Mouse (Mus musculus) kidney, postnatal 14 days (tissue): ENCODE results near the gene Actl6a.
"Not testable (repeated sequence)": the region's sequence is repeated elsewhere in the genome, so short reads cannot be mapped to it uniquely, and the experiment has no call there.

Experiments used
- DNase-seq: peaks from one replicate; pipeline ENCODE4 v3.0.0; 2022; ENCODE audit warnings: mixed read lengths

Gene Actl6a

DNA sequence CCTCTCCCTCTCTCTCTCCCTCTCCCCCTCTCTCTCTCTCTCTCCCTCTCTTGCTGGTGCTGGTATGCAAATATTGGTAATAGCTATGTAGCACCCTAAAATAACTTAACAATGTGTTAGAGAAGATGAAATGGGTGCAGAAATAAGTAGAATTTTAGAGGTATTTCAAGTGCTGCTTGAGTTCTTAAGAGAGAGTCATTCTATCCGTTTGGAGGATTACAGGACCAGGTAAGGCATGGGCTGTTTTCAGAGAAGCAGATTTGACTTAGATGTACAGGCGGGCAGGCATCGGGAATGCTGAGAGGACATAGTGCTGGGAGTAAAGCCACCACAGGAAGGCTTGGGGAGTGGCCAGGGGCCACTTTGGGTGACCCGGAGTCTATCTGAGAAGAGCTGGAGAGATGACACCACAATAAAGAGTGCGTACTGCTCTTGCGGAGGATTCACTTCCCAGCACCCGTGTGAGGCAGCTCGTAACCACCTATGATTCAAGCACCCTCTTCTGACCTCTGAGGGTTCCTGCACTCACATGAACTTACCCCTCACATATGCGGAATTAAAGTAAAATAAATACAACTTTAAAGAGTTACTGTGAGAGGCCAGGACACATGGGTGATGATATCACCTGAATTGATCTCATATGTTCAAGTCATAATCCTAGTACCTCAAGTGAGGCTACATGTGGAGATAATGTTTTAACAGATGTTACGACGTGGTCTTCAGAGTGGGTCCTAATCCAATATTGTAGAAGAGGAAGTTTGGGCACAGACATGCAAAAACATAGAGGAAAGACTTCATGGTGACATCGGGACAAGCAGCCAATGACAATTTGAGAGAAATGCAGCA, 11.1 kb upstream of the Actl6a start:
- no peak for DNase-seq

DNA sequence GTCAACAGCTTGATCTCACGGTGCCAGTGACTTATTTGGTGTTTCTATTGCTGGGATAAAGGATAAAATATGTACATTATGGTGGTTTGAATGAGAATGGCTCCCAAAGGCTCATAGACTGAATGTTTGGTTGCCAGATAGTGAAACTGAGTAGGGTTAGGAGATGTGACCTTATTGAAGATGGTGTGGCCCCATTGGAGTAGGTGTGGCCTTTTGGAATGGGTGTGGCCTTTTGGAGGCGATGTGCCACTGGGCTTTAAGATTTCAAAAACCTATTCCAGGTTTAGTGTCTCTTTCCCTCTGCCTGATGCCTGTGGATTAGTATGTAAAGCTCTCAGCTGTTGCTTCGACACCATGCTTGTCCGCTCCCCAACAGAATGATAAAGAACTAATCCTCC, 10.5 kb upstream of the Actl6a start:
- no peak for DNase-seq

DNA sequence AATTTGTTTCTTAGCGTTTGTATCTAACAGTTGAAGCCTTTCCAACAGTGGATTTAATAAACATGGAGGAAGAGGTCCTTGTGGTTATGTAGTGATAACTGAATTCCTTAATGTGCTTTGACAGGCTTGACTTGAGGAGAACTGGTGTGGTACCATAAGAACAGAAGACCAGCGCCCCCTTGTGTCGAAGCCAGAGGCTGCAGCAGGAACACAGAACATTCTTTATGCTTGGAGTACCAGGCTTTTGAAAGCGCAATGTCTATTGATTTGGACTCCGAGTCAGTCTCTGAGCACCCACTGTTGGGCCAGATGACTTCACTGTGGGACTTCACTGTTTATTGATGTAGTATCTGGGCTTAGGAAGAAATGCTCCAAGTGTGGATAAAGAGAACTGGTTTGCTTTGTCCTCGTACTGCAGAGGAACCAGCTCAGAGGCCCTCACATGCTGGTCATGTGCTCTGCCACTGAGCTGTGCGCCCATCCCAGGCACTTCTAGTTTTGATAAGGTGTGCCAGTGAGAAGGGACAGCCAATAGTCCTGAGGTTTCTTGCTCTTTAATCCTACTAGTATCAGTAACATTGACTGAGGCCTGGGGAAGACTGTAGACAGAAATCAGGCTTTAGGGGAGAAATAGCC, 7.8 kb upstream of the Actl6a start:
- peak; percentile 91 for DNase-seq

DNA sequence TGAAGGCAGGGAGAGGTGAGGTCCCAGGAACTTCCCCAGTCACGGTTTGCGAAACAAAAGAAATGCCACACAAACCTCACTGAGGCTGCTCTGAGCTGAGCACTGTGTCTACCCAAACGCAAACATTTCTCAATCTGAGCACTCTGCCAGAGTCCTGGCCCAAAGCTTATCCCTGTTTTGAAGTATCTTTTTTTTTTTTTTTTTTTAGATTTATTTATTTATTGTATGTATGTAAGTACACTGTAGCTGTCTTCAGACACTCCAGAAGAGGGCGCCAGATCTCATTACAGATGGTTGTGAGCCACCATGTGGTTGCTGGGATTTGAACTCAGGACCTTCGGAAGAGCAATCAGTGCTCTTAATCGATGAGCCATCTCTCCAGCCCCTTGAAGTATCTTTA, 2.1 kb upstream of the Actl6a start:
- not testable (repeated sequence) for DNase-seq

- not testable (repeated sequence) for DNase-seq
Observed at GRCm38 (mm10) chr3:32704632-32705031, 1.5 kb upstream of the Actl6a start.

DNA sequence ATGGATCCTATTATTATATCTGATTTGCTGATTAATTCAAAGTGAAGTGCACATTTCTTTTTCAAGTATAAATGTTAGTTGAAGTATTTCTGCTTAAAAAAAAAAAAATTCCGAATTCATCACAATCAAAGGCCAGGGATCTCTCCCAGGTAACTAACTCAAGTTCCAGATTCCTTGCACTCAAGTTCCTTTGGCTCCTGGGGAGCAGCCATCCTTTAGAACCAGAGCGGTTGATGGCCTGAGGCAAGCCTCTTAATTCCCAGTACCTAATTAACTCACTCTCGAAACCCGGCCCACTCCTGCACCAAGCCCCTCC, 1.9 kb downstream of the Actl6a start:
- no peak for DNase-seq

GRCm38 (mm10) chr3:32708368-32709231, 2.5 kb downstream of the Actl6a start:
- peak; percentile 99 for DNase-seq

DNA sequence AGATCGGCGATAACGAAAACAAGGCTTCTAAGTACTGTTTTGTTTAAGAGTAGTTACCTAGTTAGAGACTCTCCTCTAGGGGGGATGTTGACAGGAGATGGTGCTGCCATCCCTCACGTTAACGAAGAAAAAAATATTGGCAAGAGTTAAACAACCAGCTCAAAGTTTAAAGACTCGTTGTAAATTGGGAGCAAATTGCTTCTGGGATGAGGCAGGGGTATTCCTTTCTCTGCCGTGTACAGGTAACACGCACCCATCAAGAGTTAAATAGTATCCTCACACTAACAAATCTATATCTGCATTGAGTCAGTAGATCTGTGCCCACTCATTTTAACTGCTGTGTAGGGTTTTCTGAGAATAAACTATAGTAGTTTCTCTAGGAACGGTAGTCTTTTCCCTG, 3.3 kb downstream of the Actl6a start:
- DNase-seq = no peak

DNA sequence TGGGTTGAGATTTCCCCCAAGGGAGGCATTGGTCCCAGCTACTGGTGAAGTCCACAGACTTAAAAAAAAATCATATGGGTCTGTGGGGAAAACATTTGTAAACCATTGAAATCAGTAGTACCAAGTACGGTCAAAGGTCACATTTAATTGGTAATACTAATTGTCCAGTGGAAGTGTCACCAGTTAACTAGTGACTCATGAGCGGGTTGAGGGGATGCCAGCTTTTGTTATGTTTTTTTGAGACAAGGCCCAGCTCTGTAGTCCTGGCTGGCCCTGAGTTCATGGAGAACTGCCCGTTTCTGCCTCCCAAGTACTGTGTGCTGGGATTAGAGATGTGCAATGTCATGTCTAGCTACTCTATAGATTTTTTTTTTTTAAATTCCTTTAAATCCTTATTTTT, 7.6 kb downstream of the Actl6a start:
- DNase-seq = no peak

GRCm38 (mm10) chr3:32717403-32717802, 11.3 kb downstream of the Actl6a start:
- DNase-seq = not testable (repeated sequence)

- no peak for DNase-seq
Observed at GRCm38 (mm10) chr3:32718271-32718670, 12.2 kb downstream of the Actl6a start.

DNA sequence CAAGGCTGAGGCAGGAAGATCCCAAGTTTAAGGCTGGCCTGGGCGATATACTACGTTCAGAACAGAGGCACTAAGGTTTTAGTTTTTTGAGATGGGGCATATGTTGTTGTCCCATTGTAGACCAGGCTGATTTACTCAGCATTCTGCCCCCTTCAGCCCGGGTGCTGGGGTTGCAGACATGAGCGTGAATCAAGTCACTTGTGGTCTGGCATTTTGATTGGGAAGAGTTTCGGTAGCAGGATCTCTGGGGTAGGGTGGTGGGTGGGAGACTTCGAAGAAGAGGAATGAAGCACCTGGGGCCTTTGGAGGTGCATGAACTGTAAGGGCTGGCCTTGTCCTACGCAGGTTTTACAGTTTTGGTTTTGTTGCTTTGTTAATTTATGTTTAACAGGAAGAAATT, 18.1 kb downstream of the Actl6a start:
- DNase-seq = no peak

GRCm38 (mm10) chr3:32725951-32726350, 19.9 kb downstream of the Actl6a start:
- DNase-seq = no peak

DNA sequence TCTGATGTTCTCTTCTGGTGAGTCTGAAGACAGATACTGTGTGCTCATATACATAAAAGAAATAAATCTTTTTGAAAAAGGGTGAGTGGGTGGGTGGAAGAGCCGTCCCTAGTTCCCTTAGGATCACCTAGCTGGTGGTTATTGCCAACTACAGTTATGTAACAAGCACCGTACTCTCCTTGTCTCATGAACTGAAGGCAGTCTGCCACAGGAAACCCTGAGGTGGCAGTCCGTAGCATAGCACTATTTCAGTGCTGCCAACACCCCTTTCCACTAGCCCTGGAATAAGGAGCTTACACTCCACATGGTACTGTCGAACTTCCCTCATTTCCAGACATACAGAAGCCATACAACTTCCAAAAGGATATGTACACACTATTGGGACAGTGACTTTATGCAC, 21.8 kb downstream of the Actl6a start:
- DNase-seq = no peak

DNA sequence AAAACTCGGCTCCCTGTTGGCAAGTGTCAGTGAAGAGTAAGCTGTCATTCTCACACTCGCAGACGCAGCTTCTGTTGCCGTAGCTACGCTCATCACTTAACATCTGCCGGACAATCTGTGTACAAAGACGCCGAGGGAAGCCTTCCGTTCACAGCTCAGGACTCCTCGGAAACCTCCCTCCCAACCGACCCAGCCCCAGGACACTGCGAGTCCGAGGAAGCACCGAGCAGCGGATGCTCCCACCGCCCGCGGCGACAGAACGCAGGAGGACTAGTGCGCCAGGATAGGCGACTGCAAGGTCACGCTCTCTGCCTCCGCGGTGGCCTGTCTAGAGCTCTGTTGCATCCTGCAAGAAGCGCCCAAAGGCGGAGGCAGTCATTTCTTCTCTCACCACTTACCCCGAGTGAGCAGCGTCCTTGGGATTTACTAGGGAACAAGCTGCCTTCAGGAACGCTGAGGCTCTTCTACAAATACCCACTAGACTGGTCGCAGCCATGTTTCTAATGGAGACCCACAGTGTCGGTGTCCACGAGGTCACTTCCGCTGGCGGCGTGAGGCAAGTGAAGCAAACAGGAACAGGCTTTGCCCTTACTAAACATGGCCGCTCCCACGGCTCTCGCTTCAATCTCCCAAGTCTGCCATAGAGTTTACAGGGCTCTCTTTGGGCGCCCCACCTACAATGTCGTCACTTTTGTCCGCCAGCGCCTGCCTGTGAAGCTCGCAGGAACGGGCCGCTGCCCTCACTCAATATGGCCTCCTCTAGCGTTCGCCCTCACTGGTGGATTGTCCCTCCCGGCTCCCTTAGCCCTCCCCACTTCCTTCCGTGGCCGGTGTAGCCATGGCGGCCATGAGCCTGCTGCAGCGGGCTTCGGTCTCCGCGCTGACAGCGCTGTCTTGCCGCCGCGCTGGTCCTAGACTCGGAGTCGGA, 30.4 kb downstream of the Actl6a start, which contains the start of gene Ndufb5:
TSS of gene Ndufb5 (plus strand) at position 747 of the 928 bp plus-strand sequence.
- DNase-seq = peak; percentile 99

GRCm38 (mm10) chr3:32737172-32737655, 31.1 kb downstream of the Actl6a start, which contains the start of gene Mrpl47:
TSS of gene Mrpl47 (minus strand) at chr3:32737605.
- DNase-seq = no peak

DNA sequence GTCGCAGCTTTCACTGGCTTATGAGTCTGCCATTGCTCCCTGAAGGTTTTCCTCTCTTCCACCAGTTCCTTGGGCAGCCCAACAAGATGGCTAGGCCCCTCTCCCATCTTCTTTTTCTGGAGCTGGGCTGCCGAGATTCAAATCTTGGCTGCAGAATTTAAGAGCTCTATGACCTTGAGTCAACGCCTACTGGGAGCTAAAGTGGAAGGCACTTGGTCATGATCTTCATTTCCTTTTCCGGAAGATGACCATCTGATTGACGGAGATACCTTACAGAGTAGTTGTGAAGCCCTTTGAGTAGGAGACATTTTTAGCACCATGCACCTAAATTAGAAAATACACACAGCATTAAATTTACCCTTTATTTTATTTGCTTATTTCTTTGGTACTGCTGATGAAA, 32.5 kb downstream of the Actl6a start:
- no peak for DNase-seq

GRCm38 (mm10) chr3:32742276-32742780, 36.2 kb downstream of the Actl6a start:
- no peak for DNase-seq

GRCm38 (mm10) chr3:32745001-32745400, 38.9 kb downstream of the Actl6a start:
- DNase-seq = no peak

DNA sequence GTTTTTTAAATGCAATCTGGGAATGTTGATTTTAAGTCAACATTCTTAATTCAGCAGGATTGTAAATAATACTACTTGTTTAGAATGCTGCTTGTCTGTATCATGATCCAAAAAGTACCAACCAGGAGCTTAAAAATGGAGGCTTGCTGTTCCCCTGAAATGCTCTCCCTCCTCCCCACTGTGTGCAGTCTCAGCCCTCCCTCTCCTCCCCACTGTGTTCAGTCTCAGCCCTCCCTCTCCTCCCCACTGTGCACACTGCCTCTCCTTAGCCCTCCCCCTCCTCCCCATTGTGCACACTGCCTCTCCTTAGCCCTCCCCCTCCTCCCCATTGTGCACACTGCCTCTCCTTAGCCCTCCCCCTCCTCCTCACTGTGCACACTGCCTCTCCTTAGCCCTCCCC, 39.3 kb downstream of the Actl6a start:
- DNase-seq = not testable (repeated sequence)

- no peak for DNase-seq
Observed at GRCm38 (mm10) chr3:32748384-32748783, 42.3 kb downstream of the Actl6a start.
